Mouse (Mus musculus): ENCODE measurements around the gene Nr2f1.

- no peak for TF ChIP-seq POLR2A (IDR thresholded peaks at IDR 0.05; ENCODE audit: low read depth, low read length)
- TF ChIP-seq CTCF (conservative IDR thresholded peaks at IDR 0.05; ENCODE audit: insufficient read depth, insufficient read length, low read depth, low read length) = no peak
Measured at GRCm38 (mm10) chr13:78210748-78211089, 11.2 kb upstream of the Nr2f1 start.

All from kidney, adult 2 months (tissue).